Mouse (Mus musculus) erythroblast, embryonic 14.5 days (primary cell): Measurements from ENCODE around the gene Serf2.

ENCODE experiments used
- GATA1 ChIP-seq: IDR thresholded peaks from 2 replicates; pipeline ENCODE4 v1.6.1; 2012; ENCODE audit warnings: low read length, inconsistent platforms, mixed read lengths
- TAL1 ChIP-seq: IDR thresholded peaks from 3 replicates; pipeline ENCODE4 v1.6.1; 2012; ENCODE audit warnings: low read length, inconsistent platforms, mixed read lengths

GRCm38 (mm10) chr2:121403296-121403695 lies 45.7 kb upstream of the Serf2 start:
- TF ChIP-seq TAL1 (no peak), GATA1 (no peak)
